Mouse (Mus musculus) cerebellum, adult 2 months (tissue): Measurements from ENCODE around the gene Hdgf. TPM values are rescaled to one million over a fixed set of nuclear protein-coding genes. Genes with fewer than 3 reads are reported as not detected.

Experiments used
- DNase-seq, 2 experiments: peaks; one replicate each; pipeline ENCODE4 v3.0.0; 2021
- H3K27ac ChIP-seq: fragments of 200-500 bp; 2 replicates; pipeline ENCODE4 v1.5.1; 2012; ENCODE audit warnings: low read length, control low read depth, inconsistent platforms; ENCODE audit not compliant: insufficient read depth
- H3K27me3 ChIP-seq: fragments of 200-500 bp; 2 replicates; pipeline ENCODE4 v1.6.1; 2012; ENCODE audit warnings: inconsistent platforms, mild to moderate bottlenecking, low read length, moderate library complexity; ENCODE audit not compliant: control insufficient read depth, insufficient read depth
- H3K4me1 ChIP-seq: fragments of 200-500 bp; 2 replicates; pipeline ENCODE4 v1.6.1; 2011; ENCODE audit warnings: low read length; ENCODE audit not compliant: control insufficient read depth, insufficient read depth
- H3K4me3 ChIP-seq: fragments of 200-500 bp; replicated peaks from 2 replicates; pipeline ENCODE3; 2011; ENCODE audit warnings: mild to moderate bottlenecking, low read depth, low read length, control low read depth; ENCODE audit not compliant: insufficient read depth
- CTCF ChIP-seq: fragments of 200-500 bp; IDR thresholded peaks from 2 replicates; pipeline ENCODE4 v1.5.1; 2011; ENCODE audit warnings: low read depth, mild to moderate bottlenecking, control low read depth, low read length, moderate library complexity, borderline replicate concordance; ENCODE audit not compliant: insufficient read depth
- POLR2A ChIP-seq: fragments of 200-500 bp; IDR thresholded peaks from 2 replicates; pipeline ENCODE4 v1.6.1; 2011; ENCODE audit warnings: low read length, control low read depth, borderline replicate concordance; ENCODE audit not compliant: insufficient read depth
- WGBS: fragments of 180-500 bp; shearing (Covaris S2); methylation state at CpG from one replicate; pipeline ENCODE4 v1.1.7; 2018; 5-methylcytosine and 5-hydroxymethylcytosine counted together
- polyA plus RNA-seq: library from polyadenylated mRNA; depleted of rRNA; stranded (reverse); fragments of >200 nt; gene quantifications from 2 replicates; pipeline ENCODE4 v1.2.3, GENCODE M21; 2012; rRNA removed

Gene Hdgf
- polyA plus RNA-seq, 1 experiment: 194 TPM

DNA sequence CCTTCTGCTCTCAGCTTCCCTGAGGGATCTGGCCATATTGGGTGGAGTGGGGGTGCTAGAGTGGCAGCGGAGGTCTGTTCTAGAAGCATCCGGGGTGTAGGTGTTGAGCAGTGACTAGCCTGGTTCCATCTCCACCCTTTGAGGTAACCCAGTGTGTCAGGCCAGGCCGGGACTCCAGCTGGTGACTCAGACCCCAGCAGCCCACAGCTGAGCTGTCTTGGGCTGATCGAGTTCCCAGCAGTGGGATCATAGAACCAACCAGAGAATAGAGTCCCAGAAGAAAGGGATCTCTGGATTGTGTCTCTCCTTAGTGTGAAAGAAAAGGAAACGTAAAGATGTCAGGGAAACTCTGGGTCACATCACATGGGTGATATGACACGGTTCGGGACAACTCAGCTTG, 53.2 kb downstream of the Hdgf start:
- H3K27ac ChIP-seq: no peak overlapping the region
- DNase-seq: no peak
- TF ChIP-seq POLR2A (no peak), CTCF (no peak)
- WGBS: 73% methylated on average over 7 of the region's 7 CpGs
- 0 out of 2 replicates have a peak, but pooled peaks cover 1% of the 10 kb centered on the region for H3K27me3 ChIP-seq
- no peaks in the 10 kb centered on the region for H3K4me1 ChIP-seq
- H3K4me3 ChIP-seq: no peak overlapping the region

DNA sequence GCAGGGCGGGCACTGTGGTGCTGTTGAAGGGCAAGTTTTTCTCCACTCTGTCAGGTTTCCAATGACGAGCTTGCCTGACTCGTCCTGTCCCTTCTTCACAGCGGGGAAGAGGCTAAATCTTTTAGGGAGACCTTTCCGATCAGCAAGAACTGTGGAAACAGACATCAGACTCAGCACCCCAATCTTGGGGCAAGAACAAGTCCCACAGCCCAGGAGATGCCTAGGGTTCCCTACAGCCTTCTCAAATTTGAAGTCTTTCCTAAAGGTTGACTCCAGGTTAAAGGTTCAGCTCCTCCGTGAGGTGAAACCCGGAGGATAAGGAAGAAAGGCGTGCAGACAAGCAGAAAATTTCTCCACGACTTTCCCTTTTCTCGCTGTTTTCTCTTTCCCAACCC, 54.1 kb downstream of the Hdgf start:
- Histone ChIP-seq H3K27me3 (0 out of 2 replicates have a peak, but pooled peaks cover 1% of the 10 kb centered on the region), H3K27ac (no peak overlapping the region), H3K4me3 (no peak overlapping the region), H3K4me1 (no peaks in the 10 kb centered on the region)
- no peak for TF ChIP-seq POLR2A
- no peak for TF ChIP-seq CTCF
- 22% methylated on average over 10 of the region's 10 CpGs for WGBS
- no peak for DNase-seq

DNA sequence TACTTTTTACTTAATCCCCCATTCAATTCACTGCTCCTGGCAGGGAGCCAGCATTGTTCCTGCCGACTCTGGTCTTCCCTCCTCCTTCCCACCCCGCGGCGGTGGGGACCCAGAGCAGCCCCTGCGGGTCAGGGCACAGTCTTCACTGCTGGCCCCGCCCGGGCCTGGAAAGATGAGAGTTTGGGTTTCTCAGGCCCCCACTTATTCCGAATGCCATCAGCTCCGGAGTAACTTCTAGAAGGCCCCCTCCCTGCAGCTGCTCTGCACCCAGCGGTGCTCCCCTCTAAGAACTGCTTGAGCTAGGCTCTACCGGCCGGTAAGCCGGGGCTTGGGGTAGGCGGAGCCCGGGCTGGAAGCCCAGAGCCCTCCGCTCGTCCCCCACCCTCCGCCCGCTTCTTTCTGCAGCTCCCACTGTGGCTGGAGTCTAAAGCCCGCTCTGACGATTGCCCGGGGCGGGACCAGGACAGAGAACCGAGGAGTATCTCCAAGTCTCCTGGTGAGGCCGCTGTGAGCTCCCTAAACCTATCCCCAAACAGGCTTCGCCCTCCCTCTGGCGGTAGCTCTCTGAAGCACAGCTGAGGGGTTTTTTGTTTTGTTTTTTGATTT, 54.6 kb downstream of the Hdgf start:
- Histone ChIP-seq H3K27me3 (0 out of 2 replicates have a peak, but pooled peaks cover 1% of the 10 kb centered on the region), H3K27ac (no peak overlapping the region), H3K4me3 (peak overlapping the region; percentile 40), H3K4me1 (no peaks in the 10 kb centered on the region)
- peak; percentile 67 to 76 for DNase-seq
- TF ChIP-seq POLR2A: no peak
- peak; percentile 82 for TF ChIP-seq CTCF
- under 1% methylated on average over 27 of the region's 27 CpGs for WGBS

Other genes starting within 250 kb of the Hdgf start
- gene Lrrc71, start 157.7 kb upstream of the Hdgf start, polyA plus RNA-seq: 0.47 and 0.70 TPM in 2 replicates
- 2.5 and 2.8 TPM in 2 replicates for gene Ntrk1, start 111.2 kb upstream of the Hdgf start, polyA plus RNA-seq
- 1.3 and 1.4 TPM in 2 replicates for gene Insrr, start 109.4 kb upstream of the Hdgf start, polyA plus RNA-seq
- gene Pear1, start 82.0 kb upstream of the Hdgf start, polyA plus RNA-seq: 7.4 and 8.5 TPM in 2 replicates
- 0.05 TPM in 2 replicates for gene Sh2d2a, start 59.6 kb upstream of the Hdgf start, polyA plus RNA-seq
- 47.6 and 48.8 TPM in 2 replicates for gene Prcc, start 20.7 kb upstream of the Hdgf start, polyA plus RNA-seq
- gene Mrpl24, start 13.2 kb downstream of the Hdgf start, polyA plus RNA-seq: 83.9 and 84.9 TPM in 2 replicates
- gene Isg20l2, start 24.0 kb downstream of the Hdgf start, polyA plus RNA-seq: 15.2 and 15.9 TPM in 2 replicates
- gene Rrnad1, start 24.4 kb downstream of the Hdgf start, polyA plus RNA-seq: 46.8 and 49.5 TPM in 2 replicates
- 3.5 and 5.0 TPM in 2 replicates for gene Crabp2, start 42.3 kb downstream of the Hdgf start, polyA plus RNA-seq
- gene Nes, start 64.8 kb downstream of the Hdgf start, polyA plus RNA-seq: 2.7 and 3.4 TPM in 2 replicates
- gene Bcan, start 93.9 kb downstream of the Hdgf start, polyA plus RNA-seq: 357 and 400 TPM in 2 replicates
- gene Hapln2, start 121.3 kb downstream of the Hdgf start, polyA plus RNA-seq: 103 and 112 TPM in 2 replicates
- 11.4 and 14.4 TPM in 2 replicates for gene Gpatch4, start 136.8 kb downstream of the Hdgf start, polyA plus RNA-seq
- 118 and 120 TPM in 2 replicates for gene Naxe, start 152.2 kb downstream of the Hdgf start, polyA plus RNA-seq
- not detected in 2 replicates for gene Ttc24, start 172.0 kb downstream of the Hdgf start, polyA plus RNA-seq
- 0.11 and 0.14 TPM in 2 replicates for gene Iqgap3, start 175.7 kb downstream of the Hdgf start, polyA plus RNA-seq
- gene Mef2d, start 236.1 kb downstream of the Hdgf start, polyA plus RNA-seq: 102 and 116 TPM in 2 replicates